Mouse (Mus musculus) left cerebral cortex, postnatal 25 days (tissue): Measurements from ENCODE around the gene Stx6. TPM values are rescaled to one million over a fixed set of nuclear protein-coding genes. Genes with fewer than 3 reads are reported as not detected.

ENCODE experiments used
- DNase-seq, 2 experiments: peaks; one replicate each; pipeline ENCODE4 v3.0.0; 2022; ENCODE audit warnings: low spot score in 2 of 2, mixed read lengths in 1 of 2
- intact Hi-C: fragments of 180-260 bp; cut with DNase I; formaldehyde crosslinking; loops from one replicate; pipeline ENCODE4 v1.15.1; 2025
- total RNA-seq, 2 experiments: library from RNA; stranded (reverse); gene quantifications; 2 replicates each; pipeline ENCODE4 v1.2.3; 2021

Gene Stx6
- total RNA-seq, 2 experiments from 2014 or later = 110 to 115 TPM

DNA sequence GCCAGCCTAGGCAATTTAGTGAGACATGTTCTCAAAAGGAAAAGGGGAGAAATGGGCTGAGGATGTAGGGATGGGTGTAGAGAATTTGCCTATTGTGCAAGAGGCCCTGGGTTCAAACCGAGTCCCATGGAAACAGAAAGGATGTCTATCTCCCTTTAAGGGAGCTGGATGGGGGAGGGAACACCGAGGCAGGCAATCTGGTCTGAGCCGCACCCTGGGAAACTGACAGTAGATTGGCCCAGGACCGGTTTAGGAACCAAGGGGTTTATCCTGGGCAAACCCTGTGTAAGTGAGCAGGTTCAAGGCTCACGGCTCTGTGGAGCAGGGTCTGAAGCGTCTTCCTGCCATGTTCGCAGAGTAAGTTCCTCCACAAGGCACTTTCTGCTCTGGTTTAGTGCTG, 87.0 kb downstream of the Stx6 start:
- no peak for DNase-seq
- intact Hi-C loops = no loop called here

DNA sequence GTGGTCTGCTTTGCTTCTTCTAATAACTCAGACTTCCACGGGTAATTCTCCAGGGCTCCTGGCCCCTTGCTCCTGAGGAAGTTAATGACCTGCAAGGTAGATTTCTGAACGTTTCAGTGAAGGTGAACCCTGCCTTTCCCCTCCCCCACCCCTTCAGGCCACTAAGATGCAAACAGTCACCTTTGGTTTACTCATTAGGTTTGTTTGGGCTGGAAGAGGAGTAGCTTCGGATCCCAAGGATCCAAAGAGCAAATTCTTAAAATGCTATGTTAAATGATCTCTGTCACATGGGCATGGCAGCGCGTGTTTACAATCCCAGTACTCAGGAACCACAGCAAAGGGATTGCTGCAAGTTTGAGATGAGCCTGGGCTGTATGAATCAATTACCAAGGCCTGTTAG, 88.9 kb downstream of the Stx6 start:
- DNase-seq = no peak
- intact Hi-C loops = no loop called here

DNA sequence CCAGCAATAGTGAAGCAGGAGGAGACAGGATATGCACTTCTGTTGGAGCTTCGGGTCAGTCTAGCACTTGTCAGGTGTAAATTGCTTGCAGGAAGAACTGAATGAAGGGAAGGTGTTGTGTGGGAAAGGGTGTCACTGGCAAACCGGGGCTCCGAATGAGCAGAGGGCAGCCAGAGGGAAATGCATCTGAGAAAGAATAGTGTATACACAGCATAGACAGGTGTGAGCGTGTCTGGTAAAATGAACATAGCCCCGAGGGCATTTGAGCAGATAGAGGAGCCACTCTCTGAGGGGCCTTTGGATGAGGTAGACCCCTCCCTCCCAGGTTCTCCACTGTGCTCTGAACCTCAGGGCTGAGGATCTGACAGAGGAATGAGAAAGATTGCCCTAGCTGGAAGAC, 89.5 kb downstream of the Stx6 start:
- intact Hi-C loops = no loop called here
- DNase-seq = no peak

DNA sequence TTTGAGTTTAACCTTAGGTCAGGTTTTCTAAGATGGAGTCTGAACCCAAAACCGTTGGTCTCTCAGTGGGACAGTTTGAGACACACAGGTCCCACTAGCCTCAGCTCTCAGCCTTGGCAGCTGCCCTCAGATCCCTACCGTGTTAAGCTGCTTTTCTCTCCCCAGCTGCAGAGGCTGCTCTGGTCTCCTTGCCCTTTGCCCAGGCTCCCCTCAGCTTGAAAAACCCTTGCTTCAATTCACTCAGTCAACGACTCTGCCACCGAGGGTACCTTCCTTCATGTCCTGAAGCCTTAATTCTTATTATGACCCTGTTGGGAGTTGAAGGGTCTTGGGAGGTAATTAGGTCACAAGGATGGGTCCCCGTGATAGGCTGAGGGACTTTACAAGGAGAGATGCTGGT, 91.4 kb downstream of the Stx6 start:
- intact Hi-C loops = no loop called here
- no peak for DNase-seq

DNA sequence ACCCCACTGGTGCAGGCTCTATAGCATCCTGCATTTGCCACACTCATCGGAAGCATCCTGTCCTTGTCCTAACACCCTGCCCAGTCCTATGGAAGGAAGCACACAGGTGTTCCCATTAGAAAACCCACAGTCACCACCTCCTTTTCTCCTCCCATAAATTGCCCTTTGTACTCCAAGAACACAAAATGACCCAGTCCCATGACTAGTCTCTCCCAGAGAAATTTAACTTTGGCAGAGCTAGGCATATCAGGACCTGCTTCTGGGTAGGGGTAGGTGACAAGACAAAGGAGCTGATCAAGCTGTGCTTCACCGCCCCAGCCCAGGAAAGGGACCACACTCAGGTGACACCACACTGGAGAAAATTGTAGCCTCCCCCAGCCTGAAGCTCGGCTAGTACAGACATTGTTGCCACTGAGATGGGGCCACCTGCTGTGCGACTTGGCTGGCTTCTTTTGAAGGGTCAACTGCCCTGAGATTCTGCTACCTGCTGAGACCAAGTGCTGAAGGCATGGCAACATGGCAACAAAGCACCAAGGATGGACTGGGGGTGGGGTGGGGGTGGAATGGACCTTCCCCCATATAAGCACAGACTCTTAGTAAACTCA, 92.1 kb downstream of the Stx6 start:
- intact Hi-C loops = no loop called here

DNA sequence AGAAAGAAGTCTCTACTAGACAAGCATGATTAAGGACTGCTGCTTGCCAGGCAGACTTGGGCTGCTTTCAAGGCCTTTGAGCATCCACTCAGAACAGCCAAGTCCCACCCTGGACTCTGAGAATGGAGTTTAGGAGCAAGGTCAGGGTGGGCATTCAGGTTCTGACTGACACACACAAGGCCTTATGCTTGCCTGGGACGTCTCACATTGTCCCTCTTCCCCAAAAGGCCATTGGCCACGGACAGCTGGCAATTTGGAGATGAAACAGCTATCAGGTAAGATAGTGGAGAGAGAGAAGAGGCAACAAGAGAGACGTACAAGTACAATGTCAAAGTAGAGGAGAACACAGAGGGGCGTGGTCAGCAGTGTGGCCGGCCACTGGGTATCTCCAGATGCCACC, 93.1 kb downstream of the Stx6 start:
- intact Hi-C loops = no loop called here

More for the DNA sequence above, 92.1 kb downstream of the Stx6 start:
- no peak for DNase-seq

DNA sequence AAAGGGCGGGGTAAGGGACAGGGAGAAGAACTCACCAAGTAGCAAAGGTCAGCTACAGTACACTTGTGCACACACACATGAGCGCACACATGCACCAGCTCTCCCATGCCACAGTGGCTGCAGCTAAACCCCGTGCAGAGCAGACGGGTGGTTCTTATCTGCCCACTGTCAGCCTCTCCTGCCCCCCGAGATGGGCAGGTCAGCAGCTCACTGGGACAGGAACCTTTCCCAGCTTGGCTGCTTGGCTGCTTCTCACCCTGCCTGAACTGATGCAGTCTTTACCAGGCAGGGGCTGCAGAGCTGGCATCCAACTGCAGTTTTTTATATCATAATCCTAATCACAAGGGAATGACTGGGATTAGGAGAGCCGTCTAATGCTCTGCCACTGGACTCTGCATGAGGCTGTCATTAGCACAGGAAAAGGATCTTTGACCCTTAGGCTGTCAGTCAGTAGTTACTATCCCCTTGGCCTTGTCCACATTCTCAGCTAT, 94.2 kb downstream of the Stx6 start:
- no peak for DNase-seq
- intact Hi-C loops = no loop called here

More for the DNA sequence above, 93.1 kb downstream of the Stx6 start:
- no peak for DNase-seq

DNA sequence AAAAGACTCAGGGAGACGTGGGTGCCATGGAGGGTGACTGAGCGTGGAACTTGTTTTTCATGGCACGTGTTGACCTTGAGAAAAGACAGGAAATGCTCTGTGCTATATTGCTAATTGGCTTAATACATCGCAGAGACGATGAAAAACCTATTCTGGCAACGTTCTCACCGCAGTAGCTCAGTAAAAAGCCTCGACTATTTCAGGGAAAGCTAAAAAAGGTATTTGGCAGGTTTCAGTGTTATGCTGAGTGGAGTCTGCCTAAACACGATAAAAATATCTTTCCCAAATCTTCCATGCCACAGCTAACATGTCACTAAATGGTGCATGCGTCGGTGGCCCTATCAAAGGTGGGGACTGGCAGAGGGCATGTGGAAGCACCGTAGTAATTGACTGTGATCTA, 94.6 kb downstream of the Stx6 start:
- intact Hi-C loops = no loop called here
- peak in 1 of 2 experiments; percentile 76 for DNase-seq

DNA sequence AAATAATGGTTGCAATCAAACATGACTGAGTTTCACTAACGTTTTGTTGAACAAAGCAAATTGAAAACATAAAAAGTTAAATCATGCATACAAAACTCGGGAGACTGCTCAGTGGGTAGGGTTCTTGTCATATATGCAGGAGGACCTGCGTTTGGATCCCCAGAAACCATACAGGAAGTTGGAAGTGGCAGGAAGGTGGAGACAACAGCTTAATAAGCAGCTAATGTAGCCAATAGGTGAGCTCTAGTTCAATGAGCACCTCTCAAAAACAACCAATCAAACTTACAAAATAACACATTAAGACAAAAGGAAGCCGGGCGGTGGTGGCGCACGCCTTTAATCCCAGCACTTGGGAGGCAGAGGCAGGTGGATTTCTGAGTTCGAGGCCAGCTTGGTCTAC, 95.8 kb downstream of the Stx6 start:
- DNase-seq = no peak
- intact Hi-C loops = no loop called here

Other genes with a start within 250 kb of the Stx6 start
- 10 to 100 TPM; 45.6 to 62.4 TPM for gene Ier5, start 59.1 kb upstream of the Stx6 start, total RNA-seq
- 1 to 10 TPM; 2.2 to 2.5 TPM for gene Mr1, start 11.9 kb upstream of the Stx6 start, total RNA-seq
- gene BC034090, start 85.7 kb downstream of the Stx6 start, total RNA-seq = 1 to 10 TPM; 9.5 to 9.7 TPM